ENCODE assay signal across 9 mouse cellular contexts in genomic region chr1:77226546-77226945, GRCm38 (mm10).
A peak's percentile ranks its signal among the peaks of the same experiment; 100 is the strongest.
DNase-seq lines count a peak whose midpoint lies in the region; ATAC-seq lines count a peak whose summit lies in the region.
"Had no signal": no experiment of that assay in that cellular context is flagged by ENCODE, and none has a peak within 500 bp of the region (broad histone marks: within the 10 kb centered on the region; RNA-seq: fewer than 3 reads in every experiment).

No protein-coding gene starts in this region.

- no peaks in the 10 kb centered on the region for H3K27me3 ChIP-seq in hindbrain, embryonic 15.5 days
- no peaks in the 10 kb centered on the region for H3K27me3 ChIP-seq in hindbrain, embryonic 14.5 days (ENCODE audit: control insufficient read depth, insufficient read depth, low read length)

- DNase-seq in hindbrain, embryonic 14.5 days (ENCODE audit: low spot score): no peak
- DNase-seq in adrenal gland, postnatal 14 days: peak; percentile 56
- DNase-seq in adrenal gland, postnatal 36 days: peak; percentile 30 to 47
- peak; percentile 71 for DNase-seq in kidney, postnatal 14 days
- DNase-seq in gastrocnemius, postnatal 10 days: no peak
- no peak for DNase-seq in gastrocnemius, postnatal 4 days (ENCODE audit: low spot score in 2 of 2)
- DNase-seq: cerebellum, adult 2 months had no signal

- H3K9me3 ChIP-seq in hindbrain, embryonic 15.5 days: no peaks in the 10 kb centered on the region
- no peaks in the 10 kb centered on the region for H3K9me3 ChIP-seq in hindbrain, embryonic 14.5 days (ENCODE audit: control insufficient read depth, low read length)

- WGBS in hindbrain, embryonic 15.5 days: 50% methylated on average over 4 of the region's 4 CpGs
- WGBS in hindbrain, embryonic 14.5 days: 48% methylated on average over 4 of the region's 4 CpGs

- H3K36me3 ChIP-seq in hindbrain, embryonic 15.5 days: no peaks in the 10 kb centered on the region
- no peaks in the 10 kb centered on the region for H3K36me3 ChIP-seq in hindbrain, embryonic 14.5 days (replicated peaks; ENCODE audit: control insufficient read depth, insufficient read depth)

- H3K27ac ChIP-seq in hindbrain, embryonic 15.5 days (replicated peaks): no peak overlapping the region
- H3K27ac ChIP-seq in hindbrain, embryonic 14.5 days: no peak overlapping the region

- peaks cover 10% of the 10 kb centered on the region; the same call in 1 of the 2 replicates for H3K4me1 ChIP-seq in hindbrain, embryonic 15.5 days (replicated peaks)
- H3K4me1 ChIP-seq in hindbrain, embryonic 14.5 days (replicated peaks; ENCODE audit: control insufficient read depth, insufficient read depth, low read length): 0 out of 2 replicates have a peak, but pooled peaks cover 2% of the 10 kb centered on the region

- no peak overlapping the region for H3K4me3 ChIP-seq in hindbrain, embryonic 15.5 days
- H3K4me3 ChIP-seq in hindbrain, embryonic 14.5 days (replicated peaks; ENCODE audit: low read length): no peak overlapping the region

- peak overlapping the region; percentile 11; the same call in 1 of the 2 replicates for H3K4me2 ChIP-seq in hindbrain, embryonic 15.5 days
- no peak overlapping the region for H3K4me2 ChIP-seq in hindbrain, embryonic 14.5 days (replicated peaks)

- H3K9ac ChIP-seq in hindbrain, embryonic 15.5 days: no peak overlapping the region
- no peak overlapping the region for H3K9ac ChIP-seq in hindbrain, embryonic 14.5 days

- no peak for ATAC-seq in hindbrain, embryonic 15.5 days (ENCODE audit: low FRiP score, low read depth)
- no peak for ATAC-seq in hindbrain, embryonic 14.5 days (ENCODE audit: low FRiP score)
- ATAC-seq: activated CD4-positive, CD25-positive, alpha-beta regulatory T cell, adult 4 months had no signal

Comparison
In these comparisons a context has a peak if more than half of its experiments do, and no peak if none do; other contexts are left out.
1. DNase-seq: peak in adrenal gland, postnatal 14 days (single experiment), adrenal gland, postnatal 36 days (2 of 2) and kidney, postnatal 14 days (single experiment); none in hindbrain, embryonic 14.5 days (single experiment), gastrocnemius, postnatal 10 days (single experiment) and gastrocnemius, postnatal 4 days (0 of 2).